In genomic region chr16:39286797-39287565, GRCm38 (mm10) we compare ENCODE assay signal across 17 mouse cellular contexts.
A peak's percentile ranks its signal among the peaks of the same experiment; 100 is the strongest.
DNase-seq lines count a peak whose midpoint lies in the region; ATAC-seq lines count a peak whose summit lies in the region.
"Had no signal": no experiment of that assay in that cellular context is flagged by ENCODE, and none has a peak within 500 bp of the region (broad histone marks: within the 10 kb centered on the region; RNA-seq: fewer than 3 reads in every experiment).

No protein-coding gene starts in this region.

- no peak overlapping the region for H3K4me2 ChIP-seq in hindbrain, embryonic 12.5 days (replicated peaks)
- H3K4me2 ChIP-seq: limb, embryonic 12.5 days; liver, embryonic 15.5 days had no signal

- H3K27ac ChIP-seq in hindbrain, embryonic 12.5 days, result no peak overlapping the region
- H3K27ac ChIP-seq: limb, embryonic 12.5 days; liver, embryonic 15.5 days; stomach, postnatal 0 days had no signal

- 41% methylated on average over 8 of the region's 8 CpGs for WGBS in hindbrain, embryonic 12.5 days

- 0 out of 2 replicates have a peak, but pooled peaks have one; percentile 20 for ATAC-seq in frontal cortex, adult (ENCODE audit: low TSS enrichment)
- ATAC-seq in hindbrain, embryonic 12.5 days (ENCODE audit: low FRiP score), result peak; percentile 95

- no peaks in the 10 kb centered on the region for H3K9me3 ChIP-seq in hindbrain, embryonic 12.5 days (replicated peaks)
- H3K9me3 ChIP-seq: limb, embryonic 12.5 days; liver, embryonic 15.5 days had no signal

- H3K9ac ChIP-seq in hindbrain, embryonic 12.5 days, result no peak overlapping the region
- H3K9ac ChIP-seq: limb, embryonic 12.5 days; liver, embryonic 15.5 days had no signal

- intact Hi-C loops in heart, postnatal 36 days (cut with DNase I), result no loop called here

- H3K27me3 ChIP-seq in hindbrain, embryonic 12.5 days, result no peaks in the 10 kb centered on the region
- H3K27me3 ChIP-seq: limb, embryonic 12.5 days; liver, embryonic 15.5 days had no signal

- no peaks in the 10 kb centered on the region for H3K4me1 ChIP-seq in hindbrain, embryonic 12.5 days
- H3K4me1 ChIP-seq: limb, embryonic 12.5 days; liver, embryonic 15.5 days had no signal

- H3K36me3 ChIP-seq in hindbrain, embryonic 12.5 days, result no peaks in the 10 kb centered on the region
- H3K36me3 ChIP-seq: limb, embryonic 12.5 days; liver, embryonic 15.5 days had no signal

- no peak for DNase-seq in frontal cortex, postnatal 14 days (ENCODE audit: low spot score in 2 of 2)
- peak; percentile 31 for DNase-seq in brain, adult 2 months (ENCODE audit: low read depth, low spot score)
- DNase-seq in mesoderm, embryonic 11.5 days (ENCODE audit: low read depth, low spot score), result peak; percentile 14
- no peak for DNase-seq in urinary bladder, postnatal 10 days (ENCODE audit: low spot score)
- DNase-seq in heart, postnatal 36 days, result no peak
- DNase-seq in spleen, adult 18-20 months, result no peak
- DNase-seq: cerebellum, adult 8-10 months; embryo, embryonic 11 days; gastrocnemius, postnatal 14 days; heart, postnatal 4 days; kidney, adult 9 months; thymus, postnatal 36 days had no signal

- H3K4me3 ChIP-seq in hindbrain, embryonic 12.5 days, result no peak overlapping the region
- H3K4me3 ChIP-seq: limb, embryonic 12.5 days; liver, embryonic 15.5 days had no signal

Comparison
In these comparisons a context has a peak if more than half of its experiments do, and no peak if none do; other contexts are left out.
1. DNase-seq: peak in brain, adult 2 months (single experiment) and mesoderm, embryonic 11.5 days (single experiment); none in frontal cortex, postnatal 14 days (0 of 2), urinary bladder, postnatal 10 days (single experiment), heart, postnatal 36 days (0 of 2) and spleen, adult 18-20 months (0 of 2).